Mouse (Mus musculus): ENCODE data around the gene Arl15. TPM values are rescaled to one million over a fixed set of nuclear protein-coding genes. Genes with fewer than 3 reads are reported as not detected.

Arl15 gene
- total and polyA plus RNA-seq, 2 experiments from 2014 or later, result 13.6 to 32.6 TPM

DNA sequence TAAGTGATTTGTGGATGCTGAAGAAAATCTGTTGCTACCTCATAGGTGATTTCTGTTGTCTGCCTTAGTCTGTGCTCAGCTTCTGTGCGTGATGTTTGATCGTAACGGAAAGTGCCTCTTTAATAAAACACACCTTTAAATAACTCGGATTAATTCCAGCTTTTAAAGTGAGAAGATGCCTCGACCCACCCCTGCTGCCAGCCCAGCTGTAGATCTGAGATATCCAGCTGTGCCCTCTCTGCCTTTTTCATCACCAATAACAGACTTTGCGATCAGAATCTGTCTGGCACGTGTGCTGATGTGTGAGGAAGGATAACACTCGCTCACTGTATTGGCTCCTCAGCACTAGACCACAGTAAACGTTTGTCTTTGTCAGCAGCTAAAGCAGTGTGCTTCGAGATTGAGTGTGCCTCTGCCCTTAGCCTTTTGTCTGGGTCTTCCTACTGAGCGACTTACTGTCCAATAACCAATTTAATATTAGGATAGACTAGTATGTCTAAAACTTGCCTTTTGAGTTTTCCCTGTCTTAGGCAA lies 117.7 kb downstream of the Arl15 start:
- TF ChIP-seq CTCF (IDR thresholded peaks at IDR 0.05; ENCODE audit: low read depth), result no peak
- peak overlapping the region; percentile 21; the same call in 1 of the 2 replicates for H3K4me2 ChIP-seq (ENCODE audit: low read depth, low read length)
- H3K4me3 ChIP-seq (ENCODE audit: low read length), result no peak overlapping the region
- no peaks in the 10 kb centered on the region for H3K27me3 ChIP-seq (ENCODE audit: insufficient read depth, low read length)
- peaks cover 11% of the 10 kb centered on the region; the same call in 1 of the 2 replicates for H3K4me1 ChIP-seq (ENCODE audit: insufficient read depth, low read length)
- ATAC-seq (peak; percentile 68), DNase-seq (ENCODE audit: low spot score) (peak; percentile 28)
- H3K36me3 ChIP-seq (ENCODE audit: insufficient read depth, low read length), result no peaks in the 10 kb centered on the region
- WGBS, result 33% methylated on average over 11 of the region's 11 CpGs
- H3K9ac ChIP-seq (replicated peaks; ENCODE audit: low read length), result no peak overlapping the region
- no peaks in the 10 kb centered on the region for H3K9me3 ChIP-seq (ENCODE audit: low read length)
- no peak overlapping the region for H3K27ac ChIP-seq

DNA sequence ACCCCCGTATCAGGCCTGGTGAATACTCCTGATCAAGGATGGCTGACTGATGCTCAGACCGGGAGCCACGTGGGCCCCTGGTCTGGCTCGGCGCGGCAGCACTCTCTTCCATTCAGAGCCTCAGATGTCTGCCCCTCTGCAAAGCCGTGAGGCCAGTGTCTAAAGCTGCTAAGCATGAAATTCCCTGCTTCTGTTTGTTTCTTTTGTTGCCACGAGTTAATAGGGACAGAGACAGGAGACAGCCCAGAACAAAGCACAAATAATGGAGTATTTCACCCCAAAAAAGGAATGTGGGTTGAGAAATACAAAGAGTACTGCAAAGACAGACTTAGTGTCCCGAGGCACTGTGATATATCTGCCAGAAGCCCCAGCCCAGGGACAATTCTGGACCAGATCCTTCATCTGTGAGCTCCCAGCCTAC lies 120.3 kb downstream of the Arl15 start:
- 24% methylated on average over 9 of the region's 9 CpGs for WGBS
- H3K4me1 ChIP-seq (ENCODE audit: insufficient read depth, low read length), result peaks cover 16% of the 10 kb centered on the region; the same call in 1 of the 2 replicates
- ATAC-seq (no peak), DNase-seq (ENCODE audit: low spot score) (peak; percentile 19)
- H3K4me2 ChIP-seq (ENCODE audit: low read depth, low read length), result 0 out of 2 replicates have a peak overlapping the region, but pooled peaks have one; percentile 13
- no peak overlapping the region for H3K9ac ChIP-seq (replicated peaks; ENCODE audit: low read length)
- no peak overlapping the region for H3K4me3 ChIP-seq (ENCODE audit: low read length)
- H3K27ac ChIP-seq, result no peak overlapping the region
- no peaks in the 10 kb centered on the region for H3K36me3 ChIP-seq (ENCODE audit: insufficient read depth, low read length)
- no peaks in the 10 kb centered on the region for H3K9me3 ChIP-seq (ENCODE audit: low read length)
- H3K27me3 ChIP-seq (ENCODE audit: insufficient read depth, low read length), result no peaks in the 10 kb centered on the region
- TF ChIP-seq CTCF (IDR thresholded peaks at IDR 0.05; ENCODE audit: low read depth), result no peak

DNA sequence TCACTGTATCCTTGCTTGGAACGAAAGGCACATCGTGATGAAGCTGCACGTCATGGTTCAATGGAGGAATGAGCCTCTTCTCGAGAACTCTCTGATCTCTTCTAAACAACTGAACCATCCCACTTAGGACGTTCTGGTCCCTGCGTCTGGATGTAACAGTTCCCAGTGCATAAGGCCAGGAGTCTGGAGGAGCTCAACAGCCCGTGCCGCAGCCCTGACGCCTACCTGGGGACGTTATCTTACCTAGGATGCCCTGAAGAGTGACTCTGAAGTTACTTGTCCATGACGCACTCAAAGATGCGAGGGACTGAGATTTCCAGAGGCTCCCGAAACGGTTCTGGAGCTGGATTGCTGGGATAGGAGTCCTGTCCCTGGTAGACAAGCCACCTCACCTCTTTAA lies 121.4 kb downstream of the Arl15 start:
- ATAC-seq (no peak), DNase-seq (ENCODE audit: low spot score) (no peak)
- no peak overlapping the region for H3K9ac ChIP-seq (replicated peaks; ENCODE audit: low read length)
- no peak overlapping the region for H3K4me3 ChIP-seq (ENCODE audit: low read length)
- no peaks in the 10 kb centered on the region for H3K27me3 ChIP-seq (ENCODE audit: insufficient read depth, low read length)
- H3K4me1 ChIP-seq (ENCODE audit: insufficient read depth, low read length), result peaks cover 16% of the 10 kb centered on the region; the same call in 1 of the 2 replicates
- H3K9me3 ChIP-seq (ENCODE audit: low read length), result no peaks in the 10 kb centered on the region
- TF ChIP-seq CTCF (IDR thresholded peaks at IDR 0.05; ENCODE audit: low read depth), result no peak
- 87% methylated on average over 14 of the region's 14 CpGs for WGBS
- no peaks in the 10 kb centered on the region for H3K36me3 ChIP-seq (ENCODE audit: insufficient read depth, low read length)
- no peak overlapping the region for H3K4me2 ChIP-seq (ENCODE audit: low read depth, low read length)
- H3K27ac ChIP-seq, result no peak overlapping the region

DNA sequence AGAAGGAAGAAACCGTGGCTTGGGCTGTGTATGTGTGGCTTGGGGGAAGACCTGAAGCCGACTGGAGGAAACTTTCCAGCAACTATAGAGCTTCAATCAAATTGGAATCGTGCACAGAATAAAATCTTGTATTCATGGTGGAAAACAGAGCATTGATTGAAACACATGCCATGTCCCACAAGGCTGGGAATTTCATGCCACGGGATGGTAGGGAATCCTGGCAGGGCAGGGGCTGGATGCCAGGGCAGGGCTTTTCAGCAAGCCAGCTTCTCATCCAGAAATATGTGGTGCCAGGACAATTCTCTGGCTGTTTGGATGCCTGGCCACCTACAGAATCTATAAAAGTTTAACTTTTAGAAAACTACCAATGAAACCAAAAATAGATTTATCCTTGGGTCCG lies 122.5 kb downstream of the Arl15 start:
- WGBS, result 48% methylated on average over 5 of the region's 5 CpGs
- H3K9ac ChIP-seq (replicated peaks; ENCODE audit: low read length), result no peak overlapping the region
- no peak overlapping the region for H3K27ac ChIP-seq
- ATAC-seq (peak; percentile 60), DNase-seq (ENCODE audit: low spot score) (peak; percentile 68)
- TF ChIP-seq CTCF (IDR thresholded peaks at IDR 0.05; ENCODE audit: low read depth), result no peak
- H3K36me3 ChIP-seq (ENCODE audit: insufficient read depth, low read length), result no peaks in the 10 kb centered on the region
- H3K9me3 ChIP-seq (ENCODE audit: low read length), result no peaks in the 10 kb centered on the region
- H3K4me2 ChIP-seq (ENCODE audit: low read depth, low read length), result no peak overlapping the region
- H3K27me3 ChIP-seq (ENCODE audit: insufficient read depth, low read length), result no peaks in the 10 kb centered on the region
- no peak overlapping the region for H3K4me3 ChIP-seq (ENCODE audit: low read length)
- H3K4me1 ChIP-seq (ENCODE audit: insufficient read depth, low read length), result peaks cover 16% of the 10 kb centered on the region; the same call in 1 of the 2 replicates

DNA sequence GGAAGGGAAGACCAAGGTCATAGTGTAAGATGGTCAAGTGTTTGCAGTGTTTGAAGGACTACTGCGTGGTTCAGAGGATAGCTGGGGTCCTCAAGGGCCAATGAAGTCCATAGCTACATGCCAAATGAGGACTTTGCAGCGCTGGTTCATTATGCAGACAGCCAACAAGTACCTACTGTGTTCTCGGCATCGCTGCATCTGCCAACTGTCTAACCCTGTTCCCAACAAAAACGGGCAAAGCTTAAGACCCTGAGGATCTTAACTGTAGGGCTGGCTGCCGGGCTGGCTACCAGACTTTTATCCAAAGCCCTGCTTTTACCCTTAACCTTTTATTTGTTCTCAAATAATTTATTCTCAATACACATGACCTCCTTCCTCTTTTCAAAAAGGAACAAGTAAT lies 123.1 kb downstream of the Arl15 start:
- peaks cover 13% of the 10 kb centered on the region; the same call in 1 of the 2 replicates for H3K4me1 ChIP-seq (ENCODE audit: insufficient read depth, low read length)
- H3K4me2 ChIP-seq (ENCODE audit: low read depth, low read length), result peak overlapping the region; percentile 48
- no peak for TF ChIP-seq CTCF (IDR thresholded peaks at IDR 0.05; ENCODE audit: low read depth)
- H3K36me3 ChIP-seq (ENCODE audit: insufficient read depth, low read length), result no peaks in the 10 kb centered on the region
- H3K4me3 ChIP-seq (ENCODE audit: low read length), result no peak overlapping the region
- no peaks in the 10 kb centered on the region for H3K27me3 ChIP-seq (ENCODE audit: insufficient read depth, low read length)
- peak overlapping the region; percentile 57; the same call in 1 of the 2 replicates for H3K27ac ChIP-seq
- ATAC-seq (peak; percentile 34), DNase-seq (ENCODE audit: low spot score) (peak; percentile 45)
- 0 out of 2 replicates have a peak overlapping the region, but pooled peaks have one; percentile 21 for H3K9ac ChIP-seq (replicated peaks; ENCODE audit: low read length)
- no peaks in the 10 kb centered on the region for H3K9me3 ChIP-seq (ENCODE audit: low read length)
- WGBS, result 34% methylated on average over 6 of the region's 6 CpGs

DNA sequence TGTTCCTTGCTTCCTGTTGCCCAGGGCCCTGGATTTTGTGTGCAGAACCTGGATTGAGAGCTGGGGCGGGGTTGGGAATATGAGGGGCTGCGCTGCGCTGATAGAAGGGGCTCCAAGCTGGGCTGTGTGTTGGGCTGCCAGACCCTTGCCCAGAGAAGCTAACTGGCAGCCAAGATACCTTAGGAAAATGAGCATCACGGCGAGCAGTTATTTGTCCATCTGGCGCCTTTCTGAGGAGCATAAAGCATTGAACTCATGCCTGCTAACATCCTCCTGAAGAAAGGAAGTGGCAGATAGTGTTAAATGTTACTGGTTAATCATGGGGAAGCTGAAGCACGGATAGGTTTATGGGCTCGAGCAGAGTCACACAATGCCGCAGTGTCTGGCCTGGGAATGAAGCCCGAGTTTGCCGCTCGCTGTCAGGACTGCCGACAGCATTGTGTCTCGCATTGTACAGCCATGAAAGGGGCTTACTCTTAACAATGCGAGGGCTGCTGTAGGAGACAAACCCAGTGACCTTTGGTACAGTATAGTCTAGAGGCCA lies 123.6 kb downstream of the Arl15 start:
- WGBS, result 18% methylated on average over 15 of the region's 15 CpGs
- ATAC-seq, result peak; percentile 83
- Histone ChIP-seq H3K27me3 (ENCODE audit: insufficient read depth, low read length) (no peaks in the 10 kb centered on the region), H3K9me3 (ENCODE audit: low read length) (no peaks in the 10 kb centered on the region), H3K27ac (peak overlapping the region; percentile 57; the same call in 1 of the 2 replicates), H3K4me3 (ENCODE audit: low read length) (no peak overlapping the region), H3K9ac (replicated peaks; ENCODE audit: low read length) (0 out of 2 replicates have a peak overlapping the region, but pooled peaks have one; percentile 21), H3K36me3 (ENCODE audit: insufficient read depth, low read length) (no peaks in the 10 kb centered on the region), H3K4me1 (ENCODE audit: insufficient read depth, low read length) (peaks cover 13% of the 10 kb centered on the region; the same call in 1 of the 2 replicates), H3K4me2 (ENCODE audit: low read depth, low read length) (peak overlapping the region; percentile 48)
- DNase-seq (ENCODE audit: low spot score), result peak; percentile 73
- TF ChIP-seq CTCF (IDR thresholded peaks at IDR 0.05; ENCODE audit: low read depth), result no peak

DNA sequence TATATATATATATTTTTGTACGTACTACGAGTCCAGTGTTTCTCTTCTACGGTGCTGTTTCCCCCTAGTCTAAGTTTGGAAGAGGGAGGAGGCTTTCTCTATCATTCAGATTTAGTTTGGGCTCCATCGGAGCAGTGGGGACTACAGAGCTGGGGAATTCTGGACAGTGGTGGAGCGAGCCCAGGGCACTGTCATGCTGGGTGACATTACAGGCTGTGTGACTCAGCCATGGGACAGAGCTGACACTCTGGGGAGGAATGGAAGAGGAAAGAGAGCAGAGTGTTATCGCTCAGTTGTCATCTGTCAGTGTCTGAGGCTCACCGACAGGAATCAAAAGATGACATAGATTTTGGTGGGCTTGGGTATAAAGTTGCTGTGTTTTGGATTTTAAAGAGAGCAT lies 124.4 kb downstream of the Arl15 start:
- DNase-seq (ENCODE audit: low spot score) (no peak), ATAC-seq (no peak)
- Histone ChIP-seq H3K9ac (replicated peaks; ENCODE audit: low read length) (no peak overlapping the region), H3K27ac (no peak overlapping the region), H3K4me1 (ENCODE audit: insufficient read depth, low read length) (peaks cover 13% of the 10 kb centered on the region; the same call in 1 of the 2 replicates), H3K9me3 (ENCODE audit: low read length) (no peaks in the 10 kb centered on the region), H3K4me3 (ENCODE audit: low read length) (no peak overlapping the region), H3K27me3 (ENCODE audit: insufficient read depth, low read length) (no peaks in the 10 kb centered on the region), H3K4me2 (ENCODE audit: low read depth, low read length) (peak overlapping the region; percentile 48), H3K36me3 (ENCODE audit: insufficient read depth, low read length) (no peaks in the 10 kb centered on the region)
- WGBS, result 35% methylated on average over 7 of the region's 7 CpGs
- no peak for TF ChIP-seq CTCF (IDR thresholded peaks at IDR 0.05; ENCODE audit: low read depth)

Measured in hindbrain, postnatal 0 days (tissue).